Mouse (Mus musculus) erythroblast, embryonic 14.5 days (primary cell): ENCODE measurements around the gene Cdsn.

Experiments
- GATA1 ChIP-seq: IDR thresholded peaks from 2 replicates; pipeline ENCODE4 v1.6.1; 2012; ENCODE audit warnings: low read length, inconsistent platforms, mixed read lengths
- TAL1 ChIP-seq: IDR thresholded peaks from 3 replicates; pipeline ENCODE4 v1.6.1; 2012; ENCODE audit warnings: low read length, inconsistent platforms, mixed read lengths

DNA sequence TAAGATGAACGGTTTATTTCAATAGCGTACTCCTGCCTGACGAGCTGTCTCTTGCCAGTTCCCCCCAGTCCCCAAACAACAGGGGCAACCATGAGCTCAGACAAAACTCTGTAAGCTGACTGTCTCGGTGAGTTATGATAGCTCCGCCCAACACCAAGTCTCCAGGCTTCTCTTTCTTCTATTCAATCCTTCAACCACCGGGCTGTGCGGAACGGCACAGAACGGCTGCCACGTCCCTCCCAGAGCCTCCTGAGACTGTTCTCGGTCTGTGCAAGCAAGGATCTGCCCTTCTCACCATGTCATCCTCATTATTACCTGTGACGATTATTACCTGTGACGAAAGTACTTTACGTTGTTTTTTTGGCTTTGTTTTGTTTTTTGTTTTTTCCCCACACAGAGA is 18.9 kb downstream of the Cdsn start:
- no peak for TF ChIP-seq TAL1
- no peak for TF ChIP-seq GATA1
